Mouse (Mus musculus) adrenal gland, postnatal 36 days (tissue): ENCODE measurements around the gene Cabp4. TPM values are rescaled to one million over a fixed set of nuclear protein-coding genes. Genes with fewer than 3 reads are reported as not detected.
A peak's percentile ranks its signal among the peaks of the same experiment; 100 is the strongest.

Experiments
- DNase-seq, 2 experiments: peaks; one replicate each; pipeline ENCODE4 v3.0.0; 2021; ENCODE audit warnings: mixed read lengths in 1 of 2
- total RNA-seq, 2 experiments: library from RNA; stranded (reverse); gene quantifications; 2 replicates each; pipeline ENCODE4 v1.2.3; 2021

The Cabp4 gene
- total RNA-seq, 2 experiments from 2014 or later, result 0.30 to 0.40 TPM

- peak; percentile 69 for DNase-seq
Measured at GRCm38 (mm10) chr19:4164721-4165120, 20.9 kb upstream of the Cabp4 start.

- DNase-seq, result no peak
Measured at GRCm38 (mm10) chr19:4164100-4164499, 20.3 kb upstream of the Cabp4 start.

DNA sequence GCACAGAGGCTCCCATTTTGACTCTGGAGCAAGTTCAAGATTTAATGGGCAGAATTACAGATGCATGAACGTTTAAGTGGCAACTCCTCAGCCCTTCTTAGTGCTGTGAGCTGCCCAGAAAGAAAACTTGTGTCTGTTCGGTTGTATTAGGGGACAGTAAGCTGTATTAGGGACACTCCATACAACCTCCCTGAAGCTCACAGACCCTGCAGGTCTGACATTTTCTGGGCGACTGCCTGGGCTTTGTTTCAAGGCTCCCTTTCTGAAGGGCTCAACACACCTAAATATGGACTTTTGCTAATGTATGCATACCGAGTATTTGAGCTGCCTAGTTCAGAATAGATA, 19.7 kb upstream of the Cabp4 start:
- no peak for DNase-seq

DNA sequence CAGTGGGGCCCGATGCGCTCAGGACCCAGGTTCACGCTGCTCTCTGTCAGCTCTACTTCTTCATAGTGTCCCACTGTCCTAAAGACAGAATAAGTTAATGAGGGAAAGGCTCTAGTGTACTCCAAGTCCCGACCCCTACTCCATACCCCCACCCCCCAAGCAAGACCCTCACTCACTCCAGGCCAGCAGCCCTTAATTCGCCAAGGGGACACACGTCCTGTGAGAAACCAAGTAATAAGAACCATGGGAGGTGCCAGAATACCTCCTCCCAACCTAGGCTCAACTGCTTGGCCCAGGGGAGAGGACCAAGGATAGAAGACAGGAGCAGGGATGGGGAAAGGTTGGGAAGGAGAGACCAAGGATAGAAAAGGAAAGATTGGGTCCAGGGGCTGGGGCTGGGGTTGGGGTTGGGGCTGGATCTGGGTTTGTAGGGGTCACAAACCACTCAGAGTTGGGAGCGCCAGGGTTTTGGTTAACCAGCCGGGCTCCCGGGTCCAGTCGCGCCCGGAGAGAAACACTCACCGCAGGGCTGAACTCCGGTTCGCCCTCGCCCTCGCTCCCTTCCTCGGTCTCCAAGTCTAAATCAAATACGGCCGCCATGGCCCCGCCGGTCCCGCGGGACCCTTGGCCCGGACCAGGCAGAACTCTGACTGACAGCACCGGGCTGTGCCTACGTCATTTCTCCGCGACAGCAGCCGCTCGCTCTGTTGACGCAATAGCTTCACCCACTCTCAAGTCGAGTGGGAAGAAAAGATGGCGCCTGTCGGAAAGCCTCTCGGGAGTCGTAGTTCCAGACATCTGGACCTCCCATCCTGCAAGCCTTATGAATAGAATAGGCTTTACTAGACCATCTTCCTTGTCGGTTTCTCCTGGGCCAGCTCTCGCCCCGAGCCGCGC, 19.1 kb upstream of the Cabp4 start, which contains the start of gene Rps6kb2:
Rps6kb2 (minus strand) TSS at position 709 of the 897 bp plus-strand sequence.
- peak; percentile 96 to 97 for DNase-seq

DNA sequence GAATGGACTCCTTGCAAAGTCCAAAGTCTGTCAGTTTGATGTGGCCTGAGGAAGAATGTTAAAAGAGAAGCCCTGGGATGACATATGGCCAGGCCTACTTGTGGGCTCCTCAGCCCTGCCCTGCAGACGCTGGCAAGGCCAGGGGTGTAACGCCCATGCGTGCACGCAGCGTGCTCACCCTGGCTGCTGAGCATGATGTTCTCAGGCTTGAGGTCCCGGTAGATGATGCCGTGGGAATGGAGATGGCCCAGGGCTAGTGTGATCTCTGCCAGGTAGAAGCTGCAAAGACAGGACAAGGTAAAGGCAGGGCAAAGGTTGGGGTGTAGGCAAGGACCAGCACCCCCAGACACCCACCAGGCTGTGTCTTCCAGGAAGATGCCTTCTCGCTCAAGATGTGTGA, 15.2 kb upstream of the Cabp4 start:
- no peak for DNase-seq

- DNase-seq, result no peak
Measured at GRCm38 (mm10) chr19:4156771-4157170, 12.9 kb upstream of the Cabp4 start.

- DNase-seq, result no peak
Measured at GRCm38 (mm10) chr19:4156073-4156579, 12.3 kb upstream of the Cabp4 start.

GRCm38 (mm10) chr19:4155223-4156072, 11.6 kb upstream of the Cabp4 start:
- no peak for DNase-seq

- no peak for DNase-seq
Measured at GRCm38 (mm10) chr19:4154437-4155222, 10.8 kb upstream of the Cabp4 start.

DNA sequence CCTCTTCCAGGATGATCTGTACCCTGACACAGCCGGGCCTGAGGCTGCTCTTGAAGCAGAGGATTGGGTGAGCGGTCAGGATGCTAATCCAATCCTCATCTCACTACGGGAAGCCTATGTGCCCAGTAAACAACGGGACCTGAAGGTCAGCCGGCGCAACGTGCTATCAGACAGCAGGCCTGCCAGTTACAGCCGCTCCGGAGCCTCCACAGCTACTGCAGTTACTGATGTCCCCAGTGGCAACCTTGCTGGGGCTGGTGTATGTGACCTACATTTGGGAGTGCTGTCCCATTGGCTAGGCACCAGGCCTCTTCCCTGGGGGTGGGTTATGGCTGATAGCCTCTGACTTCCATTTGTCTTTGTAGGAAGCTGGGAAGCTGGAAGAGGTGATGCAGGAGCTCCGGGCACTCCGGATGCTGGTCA, 9.4 kb upstream of the Cabp4 start, which contains the start of gene Ptprcap:
Ptprcap (plus strand) TSS at position 373 of the 423 bp plus-strand sequence.
- no peak for DNase-seq

GRCm38 (mm10) chr19:4152445-4153231, 8.8 kb upstream of the Cabp4 start:
- DNase-seq, result no peak

DNA sequence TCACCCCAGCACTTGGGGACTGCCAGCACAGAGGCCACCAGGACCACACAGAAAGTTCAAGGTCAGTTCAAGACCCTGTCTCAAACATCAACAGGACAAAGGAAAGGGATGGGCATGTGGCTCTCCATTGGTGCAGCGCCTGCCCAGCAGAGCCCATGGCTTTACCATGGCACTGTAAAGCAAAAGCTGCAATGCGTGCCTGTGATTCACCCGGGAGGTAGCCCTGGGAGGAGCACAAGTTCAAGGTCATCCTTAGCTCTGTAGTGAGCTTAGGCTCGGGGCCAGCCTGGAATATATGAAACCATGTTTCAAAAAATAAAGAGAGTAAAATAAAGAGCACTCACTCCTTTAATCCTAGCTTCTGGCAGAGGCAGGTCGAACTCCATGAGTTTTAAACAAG, 8.1 kb upstream of the Cabp4 start:
- DNase-seq, result peak; percentile 62 to 65

- DNase-seq, result no peak
Measured at GRCm38 (mm10) chr19:4151488-4151860, 7.6 kb upstream of the Cabp4 start.

DNA sequence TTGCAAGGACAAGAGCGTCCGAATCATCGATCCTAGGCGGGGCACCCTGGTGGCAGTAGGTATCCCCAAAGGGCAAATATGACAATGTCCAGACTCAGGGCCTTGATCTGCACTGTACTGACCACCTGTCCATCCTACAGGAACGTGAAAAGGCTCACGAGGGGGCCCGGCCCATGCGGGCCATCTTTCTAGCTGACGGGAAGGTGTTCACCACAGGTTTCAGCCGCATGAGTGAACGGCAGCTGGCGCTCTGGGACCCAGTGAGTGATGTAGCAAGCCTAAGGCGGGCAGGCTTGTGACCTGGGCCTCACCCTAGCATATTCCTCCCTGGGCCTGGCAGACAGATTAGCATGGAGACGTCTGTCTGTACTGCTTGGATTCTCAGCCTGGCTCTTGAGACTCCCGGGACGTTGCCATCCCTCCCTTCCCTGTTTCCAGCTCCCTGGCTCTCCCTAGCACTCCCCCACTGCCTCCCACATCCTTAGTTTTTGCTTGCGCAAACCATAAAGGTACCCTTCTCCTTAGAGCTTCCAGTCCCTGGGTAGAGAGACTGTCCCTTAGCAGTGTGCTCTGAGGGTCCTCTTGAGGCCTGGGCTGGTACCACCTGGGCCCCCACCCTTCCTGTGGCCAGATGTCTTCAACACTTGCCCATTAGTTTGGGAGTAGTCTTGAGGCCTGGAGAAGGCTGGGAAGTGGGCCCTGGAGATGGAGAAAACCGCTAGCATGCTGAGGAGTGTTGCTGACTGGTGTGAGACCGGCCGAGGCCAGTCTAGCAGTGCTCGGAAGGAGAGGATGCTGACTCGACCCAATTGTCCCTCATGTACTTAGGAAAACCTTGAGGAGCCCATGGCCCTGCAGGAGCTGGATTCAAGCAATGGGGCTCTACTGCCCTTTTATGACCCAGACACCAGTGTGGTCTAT, 7.0 kb upstream of the Cabp4 start:
- DNase-seq, result no peak

DNA sequence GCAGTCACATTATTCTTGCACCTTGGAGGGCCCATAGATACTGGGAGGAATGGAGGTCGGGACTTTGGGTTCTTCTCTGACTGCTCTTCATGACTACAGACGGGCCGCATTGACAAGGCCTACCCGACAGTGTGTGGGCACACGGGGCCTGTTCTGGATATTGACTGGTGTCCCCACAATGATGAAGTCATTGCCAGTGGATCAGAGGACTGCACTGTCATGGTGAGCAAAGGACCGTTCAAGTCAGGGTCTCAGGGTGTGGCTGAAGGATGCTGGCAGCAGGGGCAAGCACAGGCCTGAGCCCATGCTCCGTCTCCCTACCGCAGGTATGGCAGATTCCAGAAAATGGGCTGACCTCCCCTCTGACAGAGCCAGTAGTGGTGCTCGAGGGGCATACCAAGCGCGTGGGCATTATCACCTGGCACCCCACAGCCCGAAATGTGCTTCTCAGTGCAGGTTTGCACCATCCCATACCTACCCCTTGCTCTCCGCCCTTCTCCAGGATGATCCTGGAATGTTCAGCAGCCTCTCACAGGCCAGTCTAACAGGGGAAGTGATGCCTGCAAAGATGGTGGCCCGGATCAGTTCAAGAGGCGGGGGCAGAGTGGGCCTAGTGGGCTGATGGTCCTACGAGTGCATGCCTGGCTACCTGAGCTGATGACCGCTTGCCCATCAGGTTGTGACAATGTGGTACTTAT, 6.1 kb upstream of the Cabp4 start:
- DNase-seq, result no peak

DNA sequence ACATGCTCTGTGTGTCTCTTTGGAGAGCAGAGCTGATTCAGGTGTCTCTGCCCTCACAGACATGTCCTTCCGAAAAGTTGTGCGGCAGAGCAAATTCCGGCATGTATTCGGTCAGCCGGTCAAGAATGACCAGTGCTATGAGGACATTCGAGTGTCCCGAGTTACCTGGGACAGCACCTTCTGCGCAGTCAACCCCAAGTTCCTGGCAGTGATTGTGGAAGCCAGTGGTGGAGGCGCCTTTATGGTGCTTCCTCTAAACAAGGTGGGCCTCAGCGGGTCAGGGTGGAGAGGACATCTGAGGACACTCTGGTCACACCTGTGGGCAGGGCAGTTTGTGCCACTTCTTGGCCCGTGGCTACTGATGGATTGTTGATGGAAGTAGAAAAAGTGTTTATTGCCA, 5.5 kb upstream of the Cabp4 start:
- no peak for DNase-seq

DNA sequence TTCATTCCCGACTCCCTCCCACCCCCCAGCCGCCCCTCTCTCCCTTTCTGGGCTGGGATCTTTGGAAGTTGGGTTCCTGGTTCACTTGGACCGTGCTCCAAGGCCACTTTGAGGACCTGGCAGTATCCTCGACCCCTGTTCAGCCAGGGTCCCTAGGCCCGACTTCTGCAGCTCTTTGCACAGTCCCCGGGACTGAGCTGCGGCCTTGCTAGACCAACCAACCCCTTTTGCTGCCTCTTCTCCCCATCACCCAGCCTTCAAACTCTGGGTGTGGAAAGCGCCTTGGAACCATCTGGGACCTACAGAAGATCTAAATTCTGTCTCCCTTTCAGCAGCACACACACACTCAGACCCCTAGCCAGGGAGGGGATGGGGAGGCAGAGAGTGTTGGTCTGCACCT, 5.0 kb upstream of the Cabp4 start:
- no peak for DNase-seq

- peak; percentile 98 to 99 for DNase-seq
Measured at GRCm38 (mm10) chr19:4148491-4148806, 4.6 kb upstream of the Cabp4 start, which contains the start of gene Coro1b. Gene Coro1b (plus strand): TSS chr19:4148619.

DNA sequence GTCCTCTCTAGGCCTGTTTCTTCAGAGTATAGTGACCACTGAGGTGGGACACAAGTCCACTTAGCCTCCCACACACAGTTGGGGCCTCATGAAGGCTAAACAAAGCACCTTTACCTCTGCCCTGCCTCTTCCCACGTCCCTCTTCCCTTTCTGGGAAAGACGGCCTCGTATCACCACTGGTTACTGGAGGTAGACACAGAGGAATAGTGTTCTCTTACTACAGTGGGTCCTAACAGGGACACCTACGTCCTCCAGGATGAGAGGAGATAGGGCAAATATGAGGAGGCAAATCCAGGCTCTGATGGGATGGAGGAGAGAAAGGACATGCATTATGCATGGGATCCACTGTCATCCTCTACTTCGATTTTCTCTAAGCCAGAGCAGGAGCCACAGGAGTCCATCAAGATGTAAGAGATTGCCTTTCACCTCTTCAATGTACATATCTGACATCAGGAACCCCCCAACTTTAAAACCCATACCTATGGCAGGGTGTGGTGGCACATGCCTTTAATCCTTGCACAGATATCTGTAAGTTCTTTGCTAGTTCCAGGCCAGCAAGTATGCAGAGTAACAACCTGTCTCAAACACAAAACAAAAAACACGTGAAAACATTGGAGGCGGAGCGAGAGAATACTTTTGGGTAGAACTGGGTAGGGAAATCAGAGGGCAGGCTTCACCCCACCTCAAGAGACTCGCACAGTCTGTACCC, 4.1 kb upstream of the Cabp4 start:
- no peak for DNase-seq
